Mouse (Mus musculus) cortical plate, adult 2 months (tissue): ENCODE results near the gene Fbf1.

Source experiments
- CTCF ChIP-seq: fragments of 200-500 bp; IDR thresholded peaks from 2 replicates; pipeline ENCODE4 v1.5.1; 2011; ENCODE audit warnings: mild to moderate bottlenecking, control low read depth, low read length; ENCODE audit not compliant: insufficient read depth; ENCODE audit errors: extremely low read depth
- POLR2A ChIP-seq: fragments of 200-500 bp; IDR thresholded peaks from 2 replicates; pipeline ENCODE4 v1.6.1; 2011; ENCODE audit warnings: mild to moderate bottlenecking, low read length, control low read depth; ENCODE audit not compliant: insufficient read depth; ENCODE audit errors: extremely low read depth

- TF ChIP-seq POLR2A (no peak), CTCF (no peak)
Measured at GRCm38 (mm10) chr11:116133497-116133896, 34.5 kb downstream of the Fbf1 start.
